Mouse (Mus musculus): ENCODE data around the gene Gpr157. TPM values are rescaled to one million over a fixed set of nuclear protein-coding genes. Genes with fewer than 3 reads are reported as not detected.
A peak's percentile ranks its signal among the peaks of the same experiment; 100 is the strongest.

Gpr157 gene
- polyA plus RNA-seq, 1 experiment from 2014 or later: 0.40 TPM

DNA sequence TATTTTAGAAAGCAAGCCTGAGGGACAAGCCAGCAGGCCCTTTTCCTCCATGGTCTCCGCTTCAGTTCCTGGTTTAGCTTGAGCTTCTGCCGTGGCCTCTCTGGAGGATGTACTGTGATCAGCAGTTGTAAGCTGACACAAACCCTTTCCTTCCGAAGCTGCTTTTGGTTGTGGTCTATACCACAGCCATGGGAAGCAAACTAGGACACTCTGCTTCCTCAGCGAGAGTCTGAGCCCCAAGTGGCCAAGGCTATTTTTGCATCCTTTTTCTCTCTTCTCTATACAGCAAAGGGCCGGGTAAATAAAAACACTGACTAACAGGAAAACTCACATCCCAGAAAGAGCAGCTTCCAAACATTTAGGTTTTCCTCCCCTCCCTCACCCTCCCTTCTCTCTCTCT lies 30.1 kb downstream of the Gpr157 start:
- H3K4me2 ChIP-seq: no peak overlapping the region
- 48% methylated on average over 5 of the region's 5 CpGs for WGBS

DNA sequence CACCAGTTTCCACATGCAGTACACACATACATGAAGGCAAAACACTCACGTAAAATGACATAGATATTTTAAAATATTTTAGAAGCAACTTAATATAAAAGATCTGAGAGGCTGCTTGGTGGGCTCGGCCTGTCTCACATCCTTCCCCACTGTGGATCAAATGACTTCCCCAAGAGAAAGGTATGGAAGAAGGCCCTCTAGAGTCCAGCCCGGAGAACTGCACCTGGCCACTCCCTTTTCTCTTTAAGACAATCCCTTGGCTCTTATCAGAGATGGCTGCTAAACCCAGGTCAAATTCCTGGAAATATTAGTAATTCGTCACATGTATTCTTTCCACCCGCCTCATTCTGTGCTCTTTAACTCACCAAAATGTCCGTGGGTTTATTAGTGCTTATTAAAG lies 31.0 kb downstream of the Gpr157 start:
- ATAC-seq (ENCODE audit: low FRiP score, low read depth): no peak
- Histone ChIP-seq H3K4me3 (no peak overlapping the region), H3K27me3 (no peaks in the 10 kb centered on the region), H3K4me1 (replicated peaks) (peaks cover 18% of the 10 kb centered on the region), H3K27ac (replicated peaks) (no peak overlapping the region), H3K9me3 (no peaks in the 10 kb centered on the region), H3K9ac (no peak overlapping the region), H3K36me3 (no peaks in the 10 kb centered on the region), H3K4me2 (no peak overlapping the region)
- 68% methylated on average over 6 of the region's 6 CpGs for WGBS

More for the DNA sequence above, 30.1 kb downstream of the Gpr157 start:
- ATAC-seq (ENCODE audit: low FRiP score, low read depth): no peak
- Histone ChIP-seq H3K27ac (replicated peaks) (no peak overlapping the region), H3K9me3 (no peaks in the 10 kb centered on the region), H3K4me3 (no peak overlapping the region), H3K36me3 (no peaks in the 10 kb centered on the region), H3K4me1 (replicated peaks) (peaks cover 18% of the 10 kb centered on the region), H3K27me3 (no peaks in the 10 kb centered on the region), H3K9ac (no peak overlapping the region)

- WGBS: 10% methylated on average over 15 of the region's 15 CpGs
- Histone ChIP-seq H3K4me3 (peak within 1 kb of the TSS; percentile 7; the same call in 1 of the 2 replicates), H3K9me3 (no peaks in the 10 kb centered on the region), H3K27me3 (no peaks in the 10 kb centered on the region), H3K4me2 (peak within 1 kb of the TSS; percentile 44), H3K9ac (no peak within 1 kb of the TSS), H3K4me1 (replicated peaks) (peaks cover 18% of the 10 kb centered on the region), H3K27ac (replicated peaks) (no peak within 1 kb of the TSS), H3K36me3 (no peaks in the 10 kb centered on the region)
- ATAC-seq (ENCODE audit: low FRiP score, low read depth): peak; percentile 21; the same call in 1 of the 2 replicates
Observed at GRCm38 (mm10) chr4:150119055-150119454, 31.9 kb downstream of the Gpr157 start, which contains the start of gene Slc2a5. TSS of gene Slc2a5 (plus strand) at chr4:150119283.

DNA sequence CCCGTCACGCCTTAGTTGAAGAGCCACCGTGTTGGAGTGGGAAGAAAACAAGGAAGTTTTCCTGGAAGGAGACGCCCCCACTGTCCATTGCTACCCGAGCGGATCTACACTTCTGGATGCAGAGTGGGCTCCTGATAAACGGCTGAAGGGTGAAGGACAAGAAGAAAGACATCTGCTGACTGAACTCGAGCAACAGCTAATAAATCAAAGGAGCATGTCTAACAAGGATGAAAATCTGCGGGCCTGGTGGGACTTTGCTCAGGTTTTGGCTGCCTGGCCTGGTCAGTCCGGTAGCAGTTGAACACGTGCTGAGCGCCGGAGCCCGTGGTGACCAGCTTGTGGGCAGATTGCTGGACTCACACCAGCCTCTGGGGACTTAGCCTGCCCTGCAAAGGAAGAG lies 32.5 kb downstream of the Gpr157 start:
- Histone ChIP-seq H3K27me3 (no peaks in the 10 kb centered on the region), H3K36me3 (no peaks in the 10 kb centered on the region), H3K4me2 (peak overlapping the region; percentile 44), H3K4me3 (no peak overlapping the region), H3K9me3 (no peaks in the 10 kb centered on the region), H3K27ac (replicated peaks) (no peak overlapping the region), H3K9ac (no peak overlapping the region), H3K4me1 (replicated peaks) (peaks cover 18% of the 10 kb centered on the region)
- no peak for ATAC-seq (ENCODE audit: low FRiP score, low read depth)
- 56% methylated on average over 14 of the region's 14 CpGs for WGBS

GRCm38 (mm10) chr4:150120173-150120833 lies 33.1 kb downstream of the Gpr157 start:
- 0 out of 2 replicates have a peak, but pooled peaks have one; percentile 55 for ATAC-seq (ENCODE audit: low FRiP score, low read depth)
- H3K27me3 ChIP-seq: no peaks in the 10 kb centered on the region
- no peak overlapping the region for H3K4me2 ChIP-seq
- 53% methylated on average over 15 of the region's 15 CpGs for WGBS
- no peaks in the 10 kb centered on the region for H3K9me3 ChIP-seq
- no peak overlapping the region for H3K9ac ChIP-seq
- H3K4me1 ChIP-seq (replicated peaks): peaks cover 18% of the 10 kb centered on the region
- no peak overlapping the region for H3K4me3 ChIP-seq
- no peaks in the 10 kb centered on the region for H3K36me3 ChIP-seq
- no peak overlapping the region for H3K27ac ChIP-seq (replicated peaks)

DNA sequence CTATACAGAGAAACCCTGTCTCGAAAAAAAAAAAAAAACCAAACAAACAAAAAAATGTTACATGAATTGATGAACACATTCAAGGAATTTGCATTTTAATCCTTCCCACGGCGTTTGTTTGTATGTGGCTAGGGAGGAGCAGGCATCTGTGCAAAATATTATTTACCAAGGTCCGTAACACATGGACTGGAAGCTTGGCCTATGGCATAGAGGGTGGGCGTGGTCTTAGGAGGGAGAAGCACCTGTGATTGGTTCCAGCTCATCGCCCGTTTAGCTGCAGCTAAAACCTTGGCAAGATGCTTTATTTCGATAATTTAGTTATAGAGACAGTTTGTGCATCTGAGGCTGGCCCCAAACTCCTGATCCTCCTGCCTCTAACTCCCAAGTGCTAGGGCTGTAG lies 34.3 kb downstream of the Gpr157 start:
- no peak for ATAC-seq (ENCODE audit: low FRiP score, low read depth)
- Histone ChIP-seq H3K4me3 (no peak overlapping the region), H3K36me3 (no peaks in the 10 kb centered on the region), H3K4me1 (replicated peaks) (peaks cover 18% of the 10 kb centered on the region), H3K4me2 (no peak overlapping the region), H3K9me3 (no peaks in the 10 kb centered on the region), H3K27me3 (no peaks in the 10 kb centered on the region), H3K9ac (no peak overlapping the region), H3K27ac (replicated peaks) (no peak overlapping the region)
- 71% methylated on average over 8 of the region's 8 CpGs for WGBS

- no peaks in the 10 kb centered on the region for H3K9me3 ChIP-seq
- WGBS: 59% methylated on average over 3 of the region's 3 CpGs
- ATAC-seq (ENCODE audit: low FRiP score, low read depth): no peak
- H3K27ac ChIP-seq (replicated peaks): no peak overlapping the region
- H3K9ac ChIP-seq: no peak overlapping the region
- no peak overlapping the region for H3K4me2 ChIP-seq
- no peaks in the 10 kb centered on the region for H3K27me3 ChIP-seq
- H3K36me3 ChIP-seq: no peaks in the 10 kb centered on the region
- H3K4me3 ChIP-seq: no peak overlapping the region
- peaks cover 18% of the 10 kb centered on the region for H3K4me1 ChIP-seq (replicated peaks)
Observed at GRCm38 (mm10) chr4:150122476-150122875, 35.3 kb downstream of the Gpr157 start.

- Histone ChIP-seq H3K4me2 (no peak overlapping the region), H3K36me3 (no peaks in the 10 kb centered on the region), H3K4me1 (replicated peaks) (no peaks in the 10 kb centered on the region), H3K9ac (no peak overlapping the region), H3K4me3 (no peak overlapping the region), H3K27ac (replicated peaks) (no peak overlapping the region), H3K27me3 (no peaks in the 10 kb centered on the region), H3K9me3 (no peaks in the 10 kb centered on the region)
- no peak for ATAC-seq (ENCODE audit: low FRiP score, low read depth)
- WGBS: 91% methylated on average over 5 of the region's 5 CpGs
Observed at GRCm38 (mm10) chr4:150126373-150126772, 39.2 kb downstream of the Gpr157 start.

GRCm38 (mm10) chr4:150127894-150128293 lies 40.7 kb downstream of the Gpr157 start:
- ATAC-seq (ENCODE audit: low FRiP score, low read depth): no peak
- no peaks in the 10 kb centered on the region for H3K36me3 ChIP-seq
- H3K4me2 ChIP-seq: no peak overlapping the region
- no peak overlapping the region for H3K4me3 ChIP-seq
- no peak overlapping the region for H3K9ac ChIP-seq
- H3K27ac ChIP-seq (replicated peaks): no peak overlapping the region
- H3K4me1 ChIP-seq (replicated peaks): 0 out of 2 replicates have a peak, but pooled peaks cover 3% of the 10 kb centered on the region
- H3K27me3 ChIP-seq: no peaks in the 10 kb centered on the region
- no peaks in the 10 kb centered on the region for H3K9me3 ChIP-seq
- WGBS: 92% methylated on average over 7 of the region's 7 CpGs

GRCm38 (mm10) chr4:150128571-150128970 lies 41.4 kb downstream of the Gpr157 start:
- Histone ChIP-seq H3K36me3 (no peaks in the 10 kb centered on the region), H3K27ac (replicated peaks) (no peak overlapping the region), H3K9me3 (no peaks in the 10 kb centered on the region), H3K27me3 (no peaks in the 10 kb centered on the region), H3K4me3 (no peak overlapping the region), H3K9ac (no peak overlapping the region), H3K4me2 (no peak overlapping the region), H3K4me1 (replicated peaks) (0 out of 2 replicates have a peak, but pooled peaks cover 3% of the 10 kb centered on the region)
- WGBS: 54% methylated on average over 8 of the region's 8 CpGs
- no peak for ATAC-seq (ENCODE audit: low FRiP score, low read depth)

GRCm38 (mm10) chr4:150130661-150131060 lies 43.5 kb downstream of the Gpr157 start:
- no peak for ATAC-seq (ENCODE audit: low FRiP score, low read depth)
- H3K27ac ChIP-seq (replicated peaks): no peak overlapping the region
- H3K4me3 ChIP-seq: no peak overlapping the region
- 0 out of 2 replicates have a peak, but pooled peaks cover 3% of the 10 kb centered on the region for H3K4me1 ChIP-seq (replicated peaks)
- no peak overlapping the region for H3K9ac ChIP-seq
- whole genome bisulfite sequencing: 51% methylated on average over 2 of the region's 2 CpGs
- H3K27me3 ChIP-seq: no peaks in the 10 kb centered on the region
- no peaks in the 10 kb centered on the region for H3K9me3 ChIP-seq
- H3K4me2 ChIP-seq: no peak overlapping the region
- H3K36me3 ChIP-seq: no peaks in the 10 kb centered on the region

DNA sequence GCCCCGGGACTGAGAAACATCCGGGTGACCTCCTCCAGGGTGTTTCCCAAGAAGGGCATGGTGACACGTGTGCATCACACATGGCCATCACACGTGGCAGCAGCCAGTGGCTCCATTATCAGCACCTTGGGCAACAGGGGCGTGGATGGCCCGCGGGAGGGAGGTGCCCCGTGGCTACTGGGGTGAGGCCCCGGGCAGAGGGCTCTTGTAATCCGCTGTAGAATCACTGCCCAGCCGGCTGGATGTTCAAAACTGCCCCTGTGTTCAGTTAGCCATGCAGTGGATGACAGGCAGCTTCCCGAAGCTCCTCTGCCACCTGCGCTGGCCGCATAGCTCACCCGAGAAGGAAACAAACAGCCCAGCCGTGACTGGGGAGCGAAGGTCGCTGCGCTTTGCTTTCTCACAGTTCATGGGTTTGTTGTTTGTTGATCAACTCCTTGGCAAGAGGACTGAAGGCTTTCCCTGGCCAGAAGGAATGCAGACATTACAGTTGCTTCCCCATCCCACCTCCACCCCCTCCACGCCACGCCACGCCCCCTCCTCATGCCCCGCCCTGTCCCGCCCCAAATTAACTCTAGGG lies 45.6 kb downstream of the Gpr157 start:
- no peak overlapping the region for H3K9ac ChIP-seq
- H3K4me3 ChIP-seq: 0 out of 2 replicates have a peak overlapping the region, but pooled peaks have one; percentile 12
- no peak overlapping the region for H3K27ac ChIP-seq (replicated peaks)
- 34% methylated on average over 24 of the region's 24 CpGs for WGBS
- ATAC-seq (ENCODE audit: low FRiP score, low read depth): no peak
- H3K4me1 ChIP-seq (replicated peaks): 0 out of 2 replicates have a peak, but pooled peaks cover 3% of the 10 kb centered on the region
- no peaks in the 10 kb centered on the region for H3K36me3 ChIP-seq
- H3K9me3 ChIP-seq: no peaks in the 10 kb centered on the region
- peak overlapping the region; percentile 38 for H3K4me2 ChIP-seq
- no peaks in the 10 kb centered on the region for H3K27me3 ChIP-seq

All from hindbrain, embryonic 15.5 days (tissue).